In the genomic region with DNA sequence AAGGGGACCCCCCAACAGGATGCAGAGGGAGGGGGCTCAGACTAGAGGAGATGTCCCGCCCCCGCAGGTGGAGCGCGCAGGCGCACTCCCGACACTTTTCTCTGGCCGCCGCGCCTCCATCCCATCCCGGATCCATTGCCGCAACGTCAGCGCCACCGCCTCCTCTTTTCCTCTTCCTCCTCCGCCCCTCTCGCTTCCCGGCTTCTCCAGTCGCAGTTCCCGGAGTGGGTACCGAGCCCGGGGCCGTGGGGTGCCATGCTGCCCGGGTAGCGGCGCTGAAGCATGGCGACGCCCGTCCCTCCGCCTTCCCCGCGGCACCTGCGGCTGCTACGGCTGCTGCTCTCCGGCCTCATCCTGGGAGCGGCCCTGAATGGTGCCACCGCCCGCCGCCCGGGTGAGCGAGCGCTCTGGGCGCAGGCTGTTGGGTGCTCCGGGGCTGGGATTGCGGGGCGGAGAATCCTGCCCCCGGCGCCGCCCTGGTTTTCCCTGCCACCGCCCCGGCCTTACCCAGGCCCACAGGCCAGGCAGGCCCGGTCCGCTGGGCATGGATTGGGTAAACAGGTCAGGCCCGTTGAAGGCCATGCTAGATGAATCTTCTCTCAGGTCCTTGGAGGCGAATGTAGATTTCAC, we compare ENCODE assay signal across 8 mouse cellular contexts. TPM values are rescaled to one million over a fixed set of nuclear protein-coding genes. Genes with fewer than 3 reads are reported as not detected.
DNase-seq lines count a peak whose midpoint lies in the region; ATAC-seq lines count a peak whose summit lies in the region.

No protein-coding gene starts in this region.

- peaks cover 13% of the 10 kb centered on the region for H3K27me3 ChIP-seq in hindbrain, embryonic 16.5 days (replicated peaks; ENCODE audit: control insufficient read depth, insufficient read depth, low read length)
- H3K27me3 ChIP-seq in lung, embryonic 16.5 days (ENCODE audit: control insufficient read depth, insufficient read depth, low read depth, low read length) = peaks cover 51% of the 10 kb centered on the region

- WGBS in hindbrain, embryonic 16.5 days = under 1% methylated on average over 54 of the region's 54 CpGs
- under 1% methylated on average over 54 of the region's 54 CpGs for WGBS in lung, embryonic 16.5 days

- peak overlapping the region; percentile 76 for H3K4me2 ChIP-seq in hindbrain, embryonic 16.5 days (ENCODE audit: low read length)
- H3K4me2 ChIP-seq in lung, embryonic 16.5 days (ENCODE audit: low read depth, low read length) = peak overlapping the region; percentile 67

- H3K4me3 ChIP-seq in hindbrain, embryonic 16.5 days (ENCODE audit: low read length) = peak overlapping the region; percentile 71
- H3K4me3 ChIP-seq in lung, embryonic 16.5 days (ENCODE audit: low read length) = peak overlapping the region; percentile 61

- peak overlapping the region; percentile 90 for H3K9ac ChIP-seq in hindbrain, embryonic 16.5 days (ENCODE audit: low read depth, low read length)
- H3K9ac ChIP-seq in lung, embryonic 16.5 days (ENCODE audit: low read length) = peak overlapping the region; percentile 65

- peak; percentile 87 for ATAC-seq in hindbrain, embryonic 16.5 days
- ATAC-seq in lung, embryonic 16.5 days (ENCODE audit: low read depth) = peak; percentile 51; the same call in 1 of the 2 replicates
- ATAC-seq in monocyte, adult 5-6 weeks (replicated peaks; ENCODE audit: insufficient number of reproducible peaks, low FRiP score, low TSS enrichment, poor library complexity, severe bottlenecking) = no peak

- no peaks in the 10 kb centered on the region for H3K9me3 ChIP-seq in hindbrain, embryonic 16.5 days (ENCODE audit: control insufficient read depth, low read length)
- no peaks in the 10 kb centered on the region for H3K9me3 ChIP-seq in lung, embryonic 16.5 days (ENCODE audit: control insufficient read depth, low read length)

- H3K27ac ChIP-seq in hindbrain, embryonic 16.5 days (ENCODE audit: low read depth, low read length) = peak overlapping the region; percentile 91
- no peak overlapping the region for H3K27ac ChIP-seq in lung, embryonic 16.5 days (ENCODE audit: low read length)

- DNase-seq in NIH3T3 (ENCODE audit: low read depth) = peak; percentile 88
- DNase-seq in cerebellum, adult 9-10 months = peak; percentile 90
- DNase-seq in gastrocnemius, adult 18-20 months (ENCODE audit: low spot score) = peak; percentile 61
- peak; percentile 81 to 89 for DNase-seq in layer of hippocampus, postnatal 25 days (ENCODE audit: extremely low spot score in 1 of 2, low spot score in 1 of 2)
- peak; percentile 79 for DNase-seq in retina, postnatal 1 day

- H3K36me3 ChIP-seq in hindbrain, embryonic 16.5 days (ENCODE audit: control insufficient read depth, insufficient read depth, low read length) = no peaks in the 10 kb centered on the region; the same call in 1 of the 2 replicates
- no peaks in the 10 kb centered on the region for H3K36me3 ChIP-seq in lung, embryonic 16.5 days (ENCODE audit: control insufficient read depth, insufficient read depth, low read length)

- peaks cover 22% of the 10 kb centered on the region for H3K4me1 ChIP-seq in hindbrain, embryonic 16.5 days (ENCODE audit: control insufficient read depth, insufficient read depth, low read depth, low read length)
- H3K4me1 ChIP-seq in lung, embryonic 16.5 days (replicated peaks; ENCODE audit: control insufficient read depth, insufficient read depth, low read length) = peaks cover 5% of the 10 kb centered on the region; the same call in 1 of the 2 replicates

RNA-seq across cellular contexts. Expression of a gene that starts 3.9 kb away (rescaled TPM):
- 10 to 100 TPM; 15.8 to 19.0 TPM for total RNA-seq in gastrocnemius, adult 18-20 months (2021)
- polyA plus RNA-seq in hindbrain, embryonic 16.5 days (2015; fragmentation: Nextera tagmentation; extraction: Ambion mirVana) = 481 and 505 TPM in 2 replicates
- total RNA-seq in layer of hippocampus, postnatal 25 days (2021) = 100 to 1,000 TPM; 427 to 450 TPM
- polyA plus RNA-seq in lung, embryonic 16.5 days (2015; fragmentation: Nextera tagmentation; extraction: Ambion mirVana) = 31.6 and 36.5 TPM in 2 replicates
- not detected in 3 replicates for total RNA-seq in monocyte, adult 5-6 weeks (2017)

RNA-seq across cellular contexts. Expression of a gene that starts 7.4 kb away (rescaled TPM):
- 1 to 10 TPM; 6.2 to 8.3 TPM for total RNA-seq in gastrocnemius, adult 18-20 months (2021)
- 6.7 and 7.4 TPM in 2 replicates for polyA plus RNA-seq in hindbrain, embryonic 16.5 days (2015; fragmentation: Nextera tagmentation; extraction: Ambion mirVana)
- 10 to 100 TPM; 15.3 to 18.0 TPM for total RNA-seq in layer of hippocampus, postnatal 25 days (2021)
- polyA plus RNA-seq in lung, embryonic 16.5 days (2015; fragmentation: Nextera tagmentation; extraction: Ambion mirVana) = 3.6 and 4.8 TPM in 2 replicates
- total RNA-seq in monocyte, adult 5-6 weeks (2017) = not detected in 3 replicates

RNA-seq across cellular contexts. Expression of a gene that starts 20.0 kb away (rescaled TPM):
- not detected for total RNA-seq in gastrocnemius, adult 18-20 months (2021)
- 0.19 and 0.23 TPM in 2 replicates for polyA plus RNA-seq in hindbrain, embryonic 16.5 days (2015; fragmentation: Nextera tagmentation; extraction: Ambion mirVana)
- total RNA-seq in layer of hippocampus, postnatal 25 days (2021) = under 1 TPM; 0.12 to 0.49 TPM
- 0.10 and 0.15 TPM in 2 replicates for polyA plus RNA-seq in lung, embryonic 16.5 days (2015; fragmentation: Nextera tagmentation; extraction: Ambion mirVana)
- 8.9 to 13.9 TPM (median 11.0 TPM) in 3 replicates for total RNA-seq in monocyte, adult 5-6 weeks (2017)

RNA-seq across cellular contexts. Expression of a gene that starts 25.4 kb away (rescaled TPM):
- 10 to 100 TPM; 14.1 to 15.5 TPM for total RNA-seq in gastrocnemius, adult 18-20 months (2021)
- 13.5 and 15.5 TPM in 2 replicates for polyA plus RNA-seq in hindbrain, embryonic 16.5 days (2015; fragmentation: Nextera tagmentation; extraction: Ambion mirVana)
- 100 to 1,000 TPM; 160 to 172 TPM for total RNA-seq in layer of hippocampus, postnatal 25 days (2021)
- 4.9 and 5.4 TPM in 2 replicates for polyA plus RNA-seq in lung, embryonic 16.5 days (2015; fragmentation: Nextera tagmentation; extraction: Ambion mirVana)
- total RNA-seq in monocyte, adult 5-6 weeks (2017) = 16.8 to 46.8 TPM (median 17.5 TPM) in 3 replicates

RNA-seq across cellular contexts. Expression of a gene that starts 31.0 kb away (rescaled TPM):
- total RNA-seq in gastrocnemius, adult 18-20 months (2021) = not detected
- polyA plus RNA-seq in hindbrain, embryonic 16.5 days (2015; fragmentation: Nextera tagmentation; extraction: Ambion mirVana) = 15.7 and 17.2 TPM in 2 replicates
- 1 to 10 TPM; 5.8 to 6.0 TPM for total RNA-seq in layer of hippocampus, postnatal 25 days (2021)
- 39.0 and 39.3 TPM in 2 replicates for polyA plus RNA-seq in lung, embryonic 16.5 days (2015; fragmentation: Nextera tagmentation; extraction: Ambion mirVana)
- total RNA-seq in monocyte, adult 5-6 weeks (2017) = 4.3 TPM in 1 of 3 replicates, not detected in the others

Comparison
In these comparisons a context has a peak if more than half of its experiments do, and no peak if none do; other contexts are left out.
1. RNA of a gene that starts 3.9 kb away (total RNA-seq): 427 to 450 TPM in layer of hippocampus, postnatal 25 days; 15.8 to 19.0 TPM in gastrocnemius, adult 18-20 months and not detected in monocyte, adult 5-6 weeks; every median in the first group is over 10 times any median in the second.
2. Peak in every context shown above with its lines, with median percentiles within 50 percentile points of each other: DNase-seq.